Mouse (Mus musculus) macrophage (primary cell): Measurements from ENCODE around the gene Cog4. TPM values are rescaled to one million over a fixed set of nuclear protein-coding genes. Genes with fewer than 3 reads are reported as not detected.
"Not testable (repeated sequence)": the region's sequence is repeated elsewhere in the genome, so short reads cannot be mapped to it uniquely, and the experiment has no call there.

ENCODE experiments used
- H3K27ac ChIP-seq: fragments of 350-480 bp; formaldehyde crosslinking; 2 replicates; pipeline ENCODE4 v1.9.0; 2021
- H3K36me3 ChIP-seq: fragments of 350-480 bp; formaldehyde crosslinking; 2 replicates; pipeline ENCODE4 v1.9.0; 2021; ENCODE audit errors: inconsistent target
- H3K4me3 ChIP-seq: fragments of 350-480 bp; formaldehyde crosslinking; 2 replicates; pipeline ENCODE4 v1.9.0; 2021; ENCODE audit errors: inconsistent target
- H3K79me2 ChIP-seq: fragments of 350-480 bp; formaldehyde crosslinking; 2 replicates; pipeline ENCODE4 v1.9.0; 2021; ENCODE audit errors: inconsistent target
- WGBS: methylation state at CpG from one replicate; pipeline ENCODE4 v1.1.7; 2026; ENCODE audit warnings: inconsistent platforms; ENCODE audit not compliant: missing documents; 5-methylcytosine and 5-hydroxymethylcytosine counted together
- polyA plus RNA-seq: library from polyadenylated mRNA; stranded (reverse); fragments of 250-400 nt; gene quantifications from 3 replicates; pipeline ENCODE4 v1.2.4, GENCODE M21; 2018; ENCODE audit warnings: inconsistent platforms

Cog4 gene
- polyA plus RNA-seq, 1 experiment from 2014 or later: 29.1 TPM

DNA sequence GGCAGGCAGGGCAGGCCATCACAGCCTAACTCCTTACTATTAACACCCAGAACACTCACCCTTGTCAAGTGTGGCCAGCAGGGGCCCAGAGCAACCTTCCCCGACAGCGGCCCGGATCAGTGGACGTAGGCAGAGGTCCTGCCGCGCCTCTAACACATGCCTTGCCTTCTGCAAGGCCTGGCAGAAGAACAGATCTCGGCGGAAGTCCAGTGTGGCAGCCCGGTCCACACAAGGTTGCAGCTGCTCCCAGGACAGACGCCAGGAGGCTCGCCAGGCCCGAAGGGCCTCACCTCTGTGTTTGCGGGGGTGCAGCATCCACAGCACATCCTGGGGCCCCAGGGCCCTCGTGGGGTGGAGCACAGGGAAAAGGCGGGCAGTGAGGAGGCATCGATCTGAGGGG is 42.5 kb downstream of the Cog4 start:
- H3K27ac ChIP-seq: no peak overlapping the region
- H3K36me3 ChIP-seq: peaks cover 10% of the 10 kb centered on the region; the same call in 1 of the 2 replicates
- H3K79me2 ChIP-seq: no peaks in the 10 kb centered on the region
- 93% methylated on average over 12 of the region's 16 CpGs for WGBS
- no peak overlapping the region for H3K4me3 ChIP-seq

DNA sequence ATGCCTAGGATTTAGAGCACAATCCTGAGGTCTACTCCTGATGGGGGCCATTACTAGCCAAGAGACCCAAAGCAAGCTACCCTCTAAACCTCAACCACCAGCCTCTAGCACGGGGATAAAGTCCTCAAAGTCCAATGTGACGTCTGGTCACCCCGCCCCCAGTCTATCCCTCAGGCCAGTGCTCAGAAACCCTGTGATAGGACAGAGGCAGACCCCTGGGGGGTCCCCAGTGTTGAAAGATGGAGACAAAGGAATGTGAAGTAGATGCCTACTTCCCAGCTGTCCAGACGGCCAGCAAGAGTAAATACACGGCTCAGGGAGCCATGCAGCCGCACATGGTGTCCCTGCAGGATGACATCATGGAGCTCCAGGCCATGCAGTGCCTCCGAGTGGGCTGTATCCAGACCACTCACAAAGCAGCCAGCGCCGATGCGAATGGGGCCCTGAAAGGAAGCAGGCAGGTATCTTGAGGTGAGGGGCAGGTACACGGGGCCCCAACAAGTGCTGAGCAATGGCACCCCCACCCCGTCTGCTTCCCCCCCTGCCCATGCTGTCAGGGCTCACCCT is 43.6 kb downstream of the Cog4 start:
- H3K79me2 ChIP-seq: no peaks in the 10 kb centered on the region
- WGBS: 92% methylated on average over 12 of the region's 12 CpGs
- H3K36me3 ChIP-seq: 0 out of 2 replicates have a peak, but pooled peaks cover 8% of the 10 kb centered on the region

DNA sequence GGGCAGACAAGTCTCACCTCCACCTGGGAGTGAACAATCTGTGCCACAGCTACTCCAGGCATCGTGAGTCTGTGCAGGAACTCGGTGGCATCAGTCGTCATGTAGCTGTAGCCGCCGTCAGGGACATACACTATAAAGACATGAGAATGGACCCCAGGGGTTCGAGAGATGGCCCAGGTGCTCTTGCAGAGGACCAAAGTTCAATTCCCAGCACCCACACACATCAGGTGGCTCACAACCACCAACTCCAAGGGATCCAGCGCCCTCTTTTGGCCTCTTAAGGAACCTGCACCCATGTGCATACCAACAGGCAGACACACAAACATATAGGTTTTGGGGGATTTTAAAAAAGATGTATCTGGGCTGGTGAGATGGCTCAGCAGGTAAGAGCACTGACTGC is 45.6 kb downstream of the Cog4 start:
- 92% methylated on average over 6 of the region's 7 CpGs for WGBS
- Histone ChIP-seq H3K4me3 (no peak overlapping the region), H3K27ac (no peak overlapping the region), H3K36me3 (0 out of 2 replicates have a peak, but pooled peaks cover 8% of the 10 kb centered on the region), H3K79me2 (no peaks in the 10 kb centered on the region)

More for the DNA sequence above, 43.6 kb downstream of the Cog4 start:
- no peak overlapping the region for H3K4me3 ChIP-seq
- H3K27ac ChIP-seq: no peak overlapping the region

DNA sequence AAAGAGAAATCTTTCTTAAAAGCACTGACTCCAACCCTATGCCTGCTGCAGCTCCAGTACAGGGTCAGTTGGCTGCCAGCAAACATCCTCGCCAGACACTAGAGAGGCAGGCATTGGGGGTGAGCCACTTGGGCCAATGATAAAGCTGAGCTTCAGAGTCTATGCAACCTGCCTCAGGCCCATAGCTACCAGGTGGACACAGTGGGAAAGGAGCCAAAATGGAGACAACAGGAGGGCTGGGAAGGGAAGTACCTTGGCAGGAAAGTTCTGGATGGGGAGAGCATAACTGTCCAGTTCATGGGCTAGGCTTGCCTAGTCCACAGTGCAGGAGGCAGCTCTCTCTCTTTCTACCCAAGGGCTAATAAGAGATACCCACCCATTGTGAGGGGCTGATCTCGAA is 46.5 kb downstream of the Cog4 start:
- Histone ChIP-seq H3K27ac (no peak overlapping the region), H3K36me3 (0 out of 2 replicates have a peak, but pooled peaks cover 8% of the 10 kb centered on the region), H3K4me3 (no peak overlapping the region), H3K79me2 (no peaks in the 10 kb centered on the region)
- WGBS: 94% methylated on average over 2 of the region's 2 CpGs

DNA sequence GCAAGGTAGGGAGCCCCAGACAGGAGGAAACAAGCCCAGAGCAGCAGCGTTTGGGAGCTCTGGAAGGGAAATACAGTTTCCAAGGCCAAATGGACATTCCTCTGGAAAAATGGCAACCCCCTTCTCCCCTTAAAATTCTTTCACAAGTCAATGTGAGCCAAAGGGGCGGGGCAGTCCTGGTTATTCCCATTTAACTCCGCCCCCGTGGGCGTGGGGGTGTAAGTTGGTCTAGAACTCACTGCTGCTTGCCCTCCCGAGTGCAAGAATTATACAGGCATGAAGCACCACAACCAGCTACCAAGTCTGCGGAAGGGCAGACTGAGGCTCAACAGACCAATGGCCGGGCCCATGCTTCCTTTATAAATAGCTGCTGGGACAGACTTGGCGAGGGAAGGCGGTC is 48.5 kb downstream of the Cog4 start:
- 91% methylated on average over 10 of the region's 10 CpGs for WGBS
- no peaks in the 10 kb centered on the region for H3K79me2 ChIP-seq
- H3K4me3 ChIP-seq: no peak overlapping the region
- no peak overlapping the region for H3K27ac ChIP-seq
- peaks cover 7% of the 10 kb centered on the region; the same call in 1 of the 2 replicates for H3K36me3 ChIP-seq

DNA sequence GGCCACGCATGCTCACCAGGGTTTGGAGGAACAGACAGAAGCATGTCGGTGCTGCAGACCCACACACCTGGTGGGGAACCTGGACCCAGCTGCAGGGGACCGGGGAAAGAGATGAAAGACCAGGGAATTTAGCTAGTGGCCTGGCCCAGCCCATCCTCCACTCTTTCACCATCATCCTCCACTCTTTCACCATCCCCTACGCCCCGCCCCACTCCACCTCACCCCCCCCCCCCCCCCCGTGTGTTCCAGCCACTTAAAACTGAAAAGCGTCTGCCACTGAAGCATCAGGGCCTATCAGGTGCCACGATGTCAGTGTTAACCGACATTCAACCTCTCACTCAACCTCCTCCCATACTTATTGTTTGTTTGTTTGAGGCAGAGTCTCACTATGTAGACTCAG is 48.9 kb downstream of the Cog4 start:
- no peaks in the 10 kb centered on the region for H3K79me2 ChIP-seq
- 90% methylated on average over 4 of the region's 9 CpGs for WGBS
- H3K27ac ChIP-seq: no peak overlapping the region
- no peak overlapping the region for H3K4me3 ChIP-seq
- H3K36me3 ChIP-seq: peaks cover 6% of the 10 kb centered on the region; the same call in 1 of the 2 replicates

DNA sequence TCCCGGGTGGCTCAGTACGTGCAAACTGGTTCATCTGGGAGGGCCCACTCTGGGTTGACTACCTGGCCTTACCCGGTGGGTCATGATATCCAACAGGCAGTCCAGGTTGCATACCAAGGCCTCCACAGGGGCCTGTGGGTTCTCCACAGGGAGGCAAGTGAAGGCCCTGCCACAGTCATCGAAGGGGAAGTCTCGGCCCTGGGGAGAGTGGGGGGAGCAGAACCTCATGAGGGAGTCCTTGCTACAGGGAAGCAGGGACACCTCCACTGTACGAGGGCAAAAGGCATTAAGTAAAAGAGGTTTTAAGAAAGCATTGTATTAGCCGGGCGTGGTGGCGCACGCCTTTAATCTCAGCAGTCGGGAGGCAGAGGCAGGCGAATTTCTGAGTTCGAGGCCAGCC is 49.4 kb downstream of the Cog4 start:
- 96% methylated on average over 12 of the region's 13 CpGs for WGBS
- H3K27ac ChIP-seq: no peak overlapping the region
- H3K79me2 ChIP-seq: no peaks in the 10 kb centered on the region
- no peak overlapping the region for H3K4me3 ChIP-seq
- peaks cover 6% of the 10 kb centered on the region; the same call in 1 of the 2 replicates for H3K36me3 ChIP-seq

DNA sequence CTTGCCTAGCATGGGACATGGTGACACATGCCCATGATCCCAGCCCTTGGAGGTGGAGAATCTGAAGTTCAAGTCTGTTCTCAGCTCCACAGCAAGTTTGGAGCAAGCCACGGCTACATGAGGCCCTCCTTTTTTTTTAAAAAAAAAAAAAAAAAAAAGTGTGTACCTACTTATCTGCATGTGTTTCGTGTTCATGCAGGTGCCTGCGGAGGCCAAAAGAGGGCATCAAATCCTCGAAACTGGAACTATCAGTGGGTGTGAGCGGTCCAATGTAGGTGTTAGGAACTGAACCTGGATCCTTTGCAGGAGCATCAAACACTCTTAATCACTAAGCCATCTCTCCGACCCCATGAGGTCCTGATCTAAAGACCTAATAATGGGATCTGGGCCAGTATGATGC is 51.1 kb downstream of the Cog4 start:
- WGBS: 84% methylated on average over 6 of the region's 6 CpGs
- peaks cover 6% of the 10 kb centered on the region; the same call in 1 of the 2 replicates for H3K36me3 ChIP-seq
- H3K4me3 ChIP-seq: no peak overlapping the region
- no peaks in the 10 kb centered on the region for H3K79me2 ChIP-seq
- no peak overlapping the region for H3K27ac ChIP-seq

DNA sequence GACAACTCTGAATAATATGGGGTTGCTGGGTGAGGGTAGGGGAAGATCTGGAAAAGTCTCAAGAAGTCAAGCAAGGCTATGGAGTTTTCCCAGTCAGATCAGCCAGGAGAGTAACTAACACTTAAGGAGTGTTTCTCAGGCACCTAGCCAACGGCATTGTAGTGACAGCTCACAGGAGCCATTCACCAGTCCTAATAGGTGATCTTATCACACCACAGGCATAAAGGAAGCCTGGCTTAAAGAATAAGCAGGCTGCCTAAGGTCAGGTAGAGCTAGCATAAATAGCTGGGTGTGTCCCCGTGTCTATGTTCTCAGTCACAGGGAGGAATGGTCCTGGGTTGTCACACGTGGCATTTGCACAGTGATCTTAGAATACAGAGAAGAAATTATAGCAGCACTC is 54.7 kb downstream of the Cog4 start:
- peaks cover 6% of the 10 kb centered on the region; the same call in 1 of the 2 replicates for H3K36me3 ChIP-seq
- no peak overlapping the region for H3K4me3 ChIP-seq
- 89% methylated on average over 3 of the region's 3 CpGs for WGBS
- no peaks in the 10 kb centered on the region for H3K79me2 ChIP-seq
- H3K27ac ChIP-seq: no peak overlapping the region

DNA sequence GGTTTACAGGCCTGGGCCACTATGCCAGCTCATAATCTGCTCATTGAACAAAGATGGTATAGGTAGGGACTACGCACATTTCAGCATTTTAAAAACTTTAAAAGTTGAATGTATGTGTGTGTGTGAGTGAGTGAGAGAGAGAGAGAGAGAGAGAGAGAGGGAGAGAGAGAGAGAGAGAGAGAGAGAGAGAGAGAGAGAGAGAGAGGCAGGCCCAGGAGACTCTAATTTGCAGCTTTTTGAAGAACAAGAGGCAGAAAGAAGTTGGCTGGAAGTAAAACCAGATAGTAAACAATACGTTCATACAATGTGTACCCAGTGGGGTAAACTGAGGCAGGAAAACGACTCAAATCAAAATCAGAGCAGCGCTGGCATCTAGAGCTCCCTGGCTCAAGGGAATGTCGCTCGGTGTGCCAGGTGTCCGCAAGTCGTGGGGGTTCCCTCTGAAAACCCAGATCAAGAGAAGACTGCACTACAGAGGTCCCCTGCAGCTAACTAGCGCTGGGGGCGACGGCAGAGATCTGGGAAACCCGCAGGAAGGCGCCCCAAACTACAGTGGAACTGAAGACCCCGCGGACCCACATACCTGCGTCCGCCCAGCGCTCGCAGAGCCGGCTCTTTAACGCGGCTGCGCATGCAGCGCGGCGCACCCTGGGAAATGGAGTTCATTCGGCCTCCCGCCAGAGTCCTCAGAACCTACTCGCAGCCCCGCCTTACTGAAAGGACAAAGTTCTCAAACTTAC is 55.6 kb downstream of the Cog4 start, which contains the start of gene Fuk:
TSS of gene Fuk (minus strand) at position 650 of the 740 bp plus-strand sequence.
- peak within 1 kb of the TSS; percentile 76 for H3K4me3 ChIP-seq
- peaks cover 6% of the 10 kb centered on the region; the same call in 1 of the 2 replicates for H3K36me3 ChIP-seq
- WGBS: 4% methylated on average over 30 of the region's 30 CpGs
- no peak within 1 kb of the TSS for H3K27ac ChIP-seq
- H3K79me2 ChIP-seq: no peaks in the 10 kb centered on the region

DNA sequence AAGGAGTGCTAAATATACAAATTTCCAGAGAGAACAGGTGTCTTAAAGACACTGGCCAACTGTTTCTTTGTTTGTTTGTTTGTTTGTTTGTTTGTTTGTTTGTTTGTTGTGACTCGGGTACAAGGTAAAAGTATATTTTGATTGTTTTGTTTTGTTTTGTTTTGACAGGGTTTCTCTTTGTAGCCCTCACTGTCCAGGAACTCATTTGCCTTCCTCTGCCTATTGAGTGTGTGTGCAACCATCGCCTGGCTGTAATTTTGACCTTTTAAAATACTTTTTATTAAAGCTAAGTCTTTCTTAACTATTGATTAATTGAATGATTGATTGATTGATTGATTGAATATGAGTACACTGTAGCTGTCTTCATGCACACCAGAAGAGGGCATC is 56.2 kb downstream of the Cog4 start:
- Histone ChIP-seq H3K36me3 (peaks cover 6% of the 10 kb centered on the region; the same call in 1 of the 2 replicates), H3K4me3 (peak overlapping the region; percentile 76), H3K79me2 (no peaks in the 10 kb centered on the region), H3K27ac (no peak overlapping the region)
- 70% methylated on average over 2 of the region's 2 CpGs for WGBS

DNA sequence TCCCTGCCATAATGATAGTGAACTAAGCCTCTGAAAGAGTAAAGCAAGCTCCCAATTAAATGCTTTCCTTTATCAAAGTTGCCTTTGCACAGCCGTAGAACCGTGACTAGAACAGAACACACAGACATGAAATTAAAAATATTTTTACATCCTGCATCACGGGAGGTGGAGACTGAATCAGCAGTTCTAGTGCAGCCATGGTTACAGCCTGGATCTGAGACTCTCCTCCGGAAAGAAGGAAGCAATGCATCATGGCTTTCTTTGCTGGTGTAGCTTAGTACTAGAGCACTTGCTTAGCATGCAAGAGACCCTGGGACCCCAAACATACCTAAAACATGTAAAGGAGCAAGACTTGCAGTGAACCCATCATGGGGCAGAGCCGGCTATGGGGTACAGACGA is 59.0 kb downstream of the Cog4 start:
- WGBS: 77% methylated on average over 6 of the region's 6 CpGs
- Histone ChIP-seq H3K27ac (no peak overlapping the region), H3K36me3 (no peaks in the 10 kb centered on the region), H3K79me2 (no peaks in the 10 kb centered on the region), H3K4me3 (no peak overlapping the region)

DNA sequence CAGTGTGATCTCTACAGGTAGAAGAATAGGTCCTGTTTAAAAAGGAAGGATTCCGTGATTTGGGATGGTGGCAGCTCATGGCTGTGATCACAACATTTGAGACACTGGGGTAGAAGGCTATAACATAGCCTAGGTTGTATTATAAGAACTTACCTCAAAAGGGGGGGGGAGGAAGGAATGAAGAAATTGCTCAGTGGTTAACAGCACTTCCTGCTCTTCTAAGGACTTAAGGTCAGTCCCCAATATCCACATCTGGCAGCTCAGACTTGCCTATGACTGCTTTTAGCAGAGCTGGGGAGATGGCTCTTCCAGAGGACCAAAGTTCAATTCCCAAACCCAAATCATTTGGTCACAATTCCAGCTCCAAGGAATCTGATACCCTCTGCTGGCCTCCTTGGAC is 60.3 kb downstream of the Cog4 start:
- Histone ChIP-seq H3K27ac (no peak overlapping the region), H3K36me3 (no peaks in the 10 kb centered on the region), H3K4me3 (no peak overlapping the region), H3K79me2 (no peaks in the 10 kb centered on the region)
- 83% methylated on average over 1 of the region's 1 CpGs for WGBS

DNA sequence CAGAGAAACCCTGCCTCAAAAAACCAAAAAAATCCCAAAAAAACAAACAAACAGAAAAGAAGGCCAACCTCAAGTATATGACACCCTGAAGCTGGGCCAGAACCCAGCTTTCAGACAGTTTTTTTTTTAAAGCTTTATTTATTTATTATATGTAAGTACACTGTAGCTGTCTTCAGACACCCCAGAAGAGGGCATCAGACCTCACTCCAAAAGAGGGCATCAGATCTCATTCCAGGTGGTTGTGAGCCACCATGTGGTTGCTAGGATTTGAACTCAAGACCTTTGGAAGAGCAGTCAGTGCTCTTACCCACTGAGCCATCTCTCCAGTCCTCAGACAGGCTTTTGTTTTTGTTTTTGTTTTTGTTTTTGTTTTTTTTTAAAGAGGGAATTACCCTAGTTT is 63.5 kb downstream of the Cog4 start:
- not testable (repeated sequence) for H3K36me3 ChIP-seq, H3K79me2 ChIP-seq, H3K27ac ChIP-seq, H3K4me3 ChIP-seq
